Mouse (Mus musculus): Measurements from ENCODE around the gene Cxcl17. TPM values are rescaled to one million over a fixed set of nuclear protein-coding genes. Genes with fewer than 3 reads are reported as not detected.

Cxcl17 gene
- polyA plus RNA-seq, 1 experiment from 2014 or later: 0.80 TPM

- Histone ChIP-seq H3K4me2 (replicated peaks) (peak overlapping the region; percentile 52), H3K4me1 (replicated peaks; ENCODE audit: control insufficient read depth, insufficient read depth, low read length) (peaks cover 11% of the 10 kb centered on the region; the same call in 1 of the 2 replicates), H3K9me3 (ENCODE audit: control insufficient read depth, low read length) (no peaks in the 10 kb centered on the region), H3K4me3 (replicated peaks; ENCODE audit: low read length) (peak overlapping the region; percentile 20), H3K27ac (no peak overlapping the region), H3K9ac (peak overlapping the region; percentile 49), H3K27me3 (ENCODE audit: control insufficient read depth, insufficient read depth, low read length) (peaks cover 5% of the 10 kb centered on the region; the same call in 1 of the 2 replicates), H3K36me3 (replicated peaks; ENCODE audit: control insufficient read depth, insufficient read depth) (peaks cover 44% of the 10 kb centered on the region)
- DNase-seq (ENCODE audit: low spot score): peak; percentile 88
- WGBS: 3% methylated on average over 42 of the region's 42 CpGs
- ATAC-seq (ENCODE audit: low FRiP score): peak; percentile 36; the same call in 1 of the 2 replicates
Observed at GRCm38 (mm10) chr7:25379551-25380351, 32.9 kb downstream of the Cxcl17 start.

GRCm38 (mm10) chr7:25378181-25379100, 34.2 kb downstream of the Cxcl17 start:
- no peak overlapping the region for H3K27ac ChIP-seq
- ATAC-seq (ENCODE audit: low FRiP score): no peak
- H3K4me3 ChIP-seq (replicated peaks; ENCODE audit: low read length): no peak overlapping the region
- H3K9ac ChIP-seq: no peak overlapping the region
- 82% methylated on average over 13 of the region's 13 CpGs for WGBS
- peaks cover 5% of the 10 kb centered on the region; the same call in 1 of the 2 replicates for H3K27me3 ChIP-seq (ENCODE audit: control insufficient read depth, insufficient read depth, low read length)
- H3K4me1 ChIP-seq (replicated peaks; ENCODE audit: control insufficient read depth, insufficient read depth, low read length): peaks cover 11% of the 10 kb centered on the region; the same call in 1 of the 2 replicates
- no peak for DNase-seq (ENCODE audit: low spot score)
- H3K9me3 ChIP-seq (ENCODE audit: control insufficient read depth, low read length): no peaks in the 10 kb centered on the region
- H3K4me2 ChIP-seq (replicated peaks): no peak overlapping the region
- H3K36me3 ChIP-seq (replicated peaks; ENCODE audit: control insufficient read depth, insufficient read depth): peaks cover 31% of the 10 kb centered on the region

GRCm38 (mm10) chr7:25377100-25377700, 35.5 kb downstream of the Cxcl17 start:
- H3K4me3 ChIP-seq (replicated peaks; ENCODE audit: low read length): peak overlapping the region; percentile 30
- 42% methylated on average over 8 of the region's 8 CpGs for WGBS
- DNase-seq (ENCODE audit: low spot score): no peak

GRCm38 (mm10) chr7:25376556-25376955, 36.1 kb downstream of the Cxcl17 start:
- Histone ChIP-seq H3K27ac (no peak overlapping the region), H3K9me3 (ENCODE audit: control insufficient read depth, low read length) (no peaks in the 10 kb centered on the region), H3K4me2 (replicated peaks) (peak overlapping the region; percentile 51), H3K9ac (peak overlapping the region; percentile 48), H3K4me1 (replicated peaks; ENCODE audit: control insufficient read depth, insufficient read depth, low read length) (peaks cover 11% of the 10 kb centered on the region; the same call in 1 of the 2 replicates), H3K4me3 (replicated peaks; ENCODE audit: low read length) (peak overlapping the region; percentile 30), H3K27me3 (ENCODE audit: control insufficient read depth, insufficient read depth, low read length) (peaks cover 5% of the 10 kb centered on the region; the same call in 1 of the 2 replicates), H3K36me3 (replicated peaks; ENCODE audit: control insufficient read depth, insufficient read depth) (peaks cover 14% of the 10 kb centered on the region)
- ATAC-seq (ENCODE audit: low FRiP score) (peak; percentile 68; the same call in 1 of the 2 replicates), DNase-seq (ENCODE audit: low spot score) (peak; percentile 77)
- 2% methylated on average over 17 of the region's 17 CpGs for WGBS

More at GRCm38 (mm10) chr7:25377100-25377700, 35.5 kb downstream of the Cxcl17 start:
- H3K4me2 ChIP-seq (replicated peaks): peak overlapping the region; percentile 51
- peaks cover 11% of the 10 kb centered on the region; the same call in 1 of the 2 replicates for H3K4me1 ChIP-seq (replicated peaks; ENCODE audit: control insufficient read depth, insufficient read depth, low read length)
- H3K36me3 ChIP-seq (replicated peaks; ENCODE audit: control insufficient read depth, insufficient read depth): peaks cover 20% of the 10 kb centered on the region
- H3K27me3 ChIP-seq (ENCODE audit: control insufficient read depth, insufficient read depth, low read length): peaks cover 5% of the 10 kb centered on the region; the same call in 1 of the 2 replicates
- no peaks in the 10 kb centered on the region for H3K9me3 ChIP-seq (ENCODE audit: control insufficient read depth, low read length)
- no peak for ATAC-seq (ENCODE audit: low FRiP score)
- H3K9ac ChIP-seq: peak overlapping the region; percentile 48; the same call in 1 of the 2 replicates
- H3K27ac ChIP-seq: no peak overlapping the region

- DNase-seq (ENCODE audit: low spot score) (no peak), ATAC-seq (ENCODE audit: low FRiP score) (no peak)
- WGBS: 91% methylated on average over 5 of the region's 5 CpGs
- Histone ChIP-seq H3K4me1 (replicated peaks; ENCODE audit: control insufficient read depth, insufficient read depth, low read length) (peaks cover 9% of the 10 kb centered on the region; the same call in 1 of the 2 replicates), H3K9ac (no peak overlapping the region), H3K4me3 (replicated peaks; ENCODE audit: low read length) (no peak overlapping the region), H3K9me3 (ENCODE audit: control insufficient read depth, low read length) (no peaks in the 10 kb centered on the region), H3K4me2 (replicated peaks) (no peak overlapping the region), H3K36me3 (replicated peaks; ENCODE audit: control insufficient read depth, insufficient read depth) (no peaks in the 10 kb centered on the region), H3K27ac (no peak overlapping the region), H3K27me3 (ENCODE audit: control insufficient read depth, insufficient read depth, low read length) (peaks cover 24% of the 10 kb centered on the region)
Observed at GRCm38 (mm10) chr7:25372441-25372840, 40.2 kb downstream of the Cxcl17 start.

GRCm38 (mm10) chr7:25369058-25369749, 43.5 kb downstream of the Cxcl17 start, which contains the start of gene Cnfn:
Cnfn (minus strand) TSS chr7:25369724.
- H3K27ac ChIP-seq: no peak within 1 kb of the TSS
- no peak within 1 kb of the TSS for H3K9ac ChIP-seq
- H3K4me3 ChIP-seq (replicated peaks; ENCODE audit: low read length): no peak within 1 kb of the TSS
- peaks cover 17% of the 10 kb centered on the region for H3K4me1 ChIP-seq (replicated peaks; ENCODE audit: control insufficient read depth, insufficient read depth, low read length)
- peaks cover 4% of the 10 kb centered on the region for H3K36me3 ChIP-seq (replicated peaks; ENCODE audit: control insufficient read depth, insufficient read depth)
- WGBS: 56% methylated on average over 12 of the region's 12 CpGs
- no peaks in the 10 kb centered on the region for H3K9me3 ChIP-seq (ENCODE audit: control insufficient read depth, low read length)
- DNase-seq (ENCODE audit: low spot score) (no peak), ATAC-seq (ENCODE audit: low FRiP score) (no peak)
- H3K27me3 ChIP-seq (ENCODE audit: control insufficient read depth, insufficient read depth, low read length): peaks cover 34% of the 10 kb centered on the region
- no peak within 1 kb of the TSS for H3K4me2 ChIP-seq (replicated peaks)

- Histone ChIP-seq H3K36me3 (replicated peaks; ENCODE audit: control insufficient read depth, insufficient read depth) (peaks cover 13% of the 10 kb centered on the region), H3K27me3 (ENCODE audit: control insufficient read depth, insufficient read depth, low read length) (peaks cover 34% of the 10 kb centered on the region), H3K4me1 (replicated peaks; ENCODE audit: control insufficient read depth, insufficient read depth, low read length) (peaks cover 17% of the 10 kb centered on the region), H3K4me3 (replicated peaks; ENCODE audit: low read length) (no peak overlapping the region), H3K27ac (no peak overlapping the region), H3K4me2 (replicated peaks) (no peak overlapping the region), H3K9ac (no peak overlapping the region), H3K9me3 (ENCODE audit: control insufficient read depth, low read length) (no peaks in the 10 kb centered on the region)
- DNase-seq (ENCODE audit: low spot score) (no peak), ATAC-seq (ENCODE audit: low FRiP score) (no peak)
- 22% methylated on average over 12 of the region's 12 CpGs for WGBS
Observed at GRCm38 (mm10) chr7:25368333-25368732, 44.4 kb downstream of the Cxcl17 start.

- Histone ChIP-seq H3K4me2 (replicated peaks) (no peak overlapping the region), H3K4me3 (replicated peaks; ENCODE audit: low read length) (no peak overlapping the region; the same call in 1 of the 2 replicates), H3K27ac (no peak overlapping the region), H3K36me3 (replicated peaks; ENCODE audit: control insufficient read depth, insufficient read depth) (peaks cover 19% of the 10 kb centered on the region), H3K9me3 (ENCODE audit: control insufficient read depth, low read length) (no peaks in the 10 kb centered on the region), H3K4me1 (replicated peaks; ENCODE audit: control insufficient read depth, insufficient read depth, low read length) (peaks cover 17% of the 10 kb centered on the region), H3K27me3 (ENCODE audit: control insufficient read depth, insufficient read depth, low read length) (peaks cover 34% of the 10 kb centered on the region), H3K9ac (no peak overlapping the region)
- DNase-seq (ENCODE audit: low spot score) (no peak), ATAC-seq (ENCODE audit: low FRiP score) (0 out of 2 replicates have a peak, but pooled peaks have one; percentile 28)
- WGBS: 2% methylated on average over 33 of the region's 33 CpGs
Observed at GRCm38 (mm10) chr7:25367632-25368293, 44.9 kb downstream of the Cxcl17 start.

All from hindbrain, embryonic 14.5 days (tissue).